Mouse (Mus musculus) intestine, embryonic 16.5 days (tissue): ENCODE measurements at regions not wholly inside any gene's neighbourhood (a gene's known extent, or its start where the extent isn't known, plus 50 kb on each side); places are given as distances from the start of the nearest gene placed in this dataset.

Experiments
- ATAC-seq: fragments of 200-750 bp; cut with Nextera tagmentation; 2 replicates; pipeline ENCODE4 v1.8.0; 2017; ENCODE audit warnings: moderate TSS enrichment, moderate library complexity
- H3K27ac ChIP-seq: fragments of 300-500 bp; sonication (generic); 2 replicates; pipeline ENCODE4 v1.5.1; 2014; ENCODE audit warnings: mild to moderate bottlenecking, low read length
- H3K27me3 ChIP-seq: fragments of 300-500 bp; sonication (generic); replicated peaks from 2 replicates; pipeline ENCODE4 v1.6.1; 2014; ENCODE audit warnings: low read length, control low read depth, mixed read lengths; ENCODE audit not compliant: control insufficient read depth, insufficient read depth
- H3K36me3 ChIP-seq: fragments of 300-500 bp; sonication (generic); 2 replicates; pipeline ENCODE4 v1.6.1; 2014; ENCODE audit warnings: low read length, control low read depth; ENCODE audit not compliant: control insufficient read depth, insufficient read depth
- H3K4me1 ChIP-seq: fragments of 300-500 bp; sonication (generic); 2 replicates; pipeline ENCODE4 v1.6.1; 2014; ENCODE audit warnings: low read length, control low read depth, mixed read lengths; ENCODE audit not compliant: control insufficient read depth, insufficient read depth
- H3K4me2 ChIP-seq: fragments of 300-500 bp; sonication (generic); 2 replicates; pipeline ENCODE4 v1.6.1; 2014; ENCODE audit warnings: low read depth, low read length, control low read depth
- H3K4me3 ChIP-seq: fragments of 300-500 bp; sonication (generic); 2 replicates; pipeline ENCODE4 v1.5.1; 2014; ENCODE audit warnings: mild to moderate bottlenecking, low read length
- H3K9ac ChIP-seq: fragments of 300-500 bp; sonication (generic); 2 replicates; pipeline ENCODE4 v1.6.1; 2014; ENCODE audit warnings: low read depth, low read length
- H3K9me3 ChIP-seq: fragments of 300-500 bp; sonication (generic); 2 replicates; pipeline ENCODE4 v1.6.1; 2016; ENCODE audit warnings: low read length, control low read depth; ENCODE audit not compliant: control insufficient read depth
- WGBS: fragments of 180-500 bp; shearing (Covaris S2); extraction: QIAGEN DNeasy Blood & Tissue Kit; methylation state at CpG from one replicate; pipeline ENCODE4 v1.1.7; 2014; 5-methylcytosine and 5-hydroxymethylcytosine counted together

- H3K4me3 ChIP-seq = no peak overlapping the region
- no peak overlapping the region for H3K27ac ChIP-seq
- no peak overlapping the region for H3K9ac ChIP-seq
- ATAC-seq = no peak
- no peaks in the 10 kb centered on the region for H3K36me3 ChIP-seq
- no peak overlapping the region for H3K4me2 ChIP-seq
- WGBS = 24% methylated on average over 2 of the region's 2 CpGs
- H3K9me3 ChIP-seq = no peaks in the 10 kb centered on the region
- no peaks in the 10 kb centered on the region for H3K27me3 ChIP-seq
- no peaks in the 10 kb centered on the region for H3K4me1 ChIP-seq
Measured at GRCm38 (mm10) chr2:178542032-178542431, 111.7 kb downstream of the Cdh26 start.

- ATAC-seq = no peak
- no peak overlapping the region for H3K4me3 ChIP-seq
- H3K9ac ChIP-seq = no peak overlapping the region
- H3K27me3 ChIP-seq = no peaks in the 10 kb centered on the region
- H3K4me1 ChIP-seq = no peaks in the 10 kb centered on the region
- 57% methylated on average over 1 of the region's 1 CpGs for WGBS
- H3K27ac ChIP-seq = no peak overlapping the region
- no peak overlapping the region for H3K4me2 ChIP-seq
- H3K9me3 ChIP-seq = no peaks in the 10 kb centered on the region
- no peaks in the 10 kb centered on the region for H3K36me3 ChIP-seq
Measured at GRCm38 (mm10) chr2:178544411-178544810, 114.1 kb downstream of the Cdh26 start.

- Histone ChIP-seq H3K4me3 (no peak overlapping the region), H3K27me3 (no peaks in the 10 kb centered on the region), H3K4me2 (no peak overlapping the region), H3K4me1 (no peaks in the 10 kb centered on the region), H3K36me3 (no peaks in the 10 kb centered on the region), H3K9me3 (no peaks in the 10 kb centered on the region), H3K9ac (no peak overlapping the region), H3K27ac (no peak overlapping the region)
- no peak for ATAC-seq
- WGBS = 72% methylated on average over 15 of the region's 15 CpGs
Measured at GRCm38 (mm10) chr2:178545601-178546352, 115.4 kb downstream of the Cdh26 start.

GRCm38 (mm10) chr2:178546353-178546720 lies 116.0 kb downstream of the Cdh26 start:
- Histone ChIP-seq H3K9ac (no peak overlapping the region), H3K36me3 (no peaks in the 10 kb centered on the region), H3K27me3 (no peaks in the 10 kb centered on the region), H3K27ac (no peak overlapping the region), H3K4me3 (no peak overlapping the region), H3K4me1 (no peaks in the 10 kb centered on the region), H3K4me2 (no peak overlapping the region), H3K9me3 (no peaks in the 10 kb centered on the region)
- ATAC-seq = no peak
- 90% methylated on average over 3 of the region's 3 CpGs for WGBS

GRCm38 (mm10) chr2:178546888-178547287 lies 116.6 kb downstream of the Cdh26 start:
- no peak for ATAC-seq
- H3K9ac ChIP-seq = no peak overlapping the region
- no peaks in the 10 kb centered on the region for H3K4me1 ChIP-seq
- H3K9me3 ChIP-seq = no peaks in the 10 kb centered on the region
- H3K4me2 ChIP-seq = no peak overlapping the region
- no peaks in the 10 kb centered on the region for H3K27me3 ChIP-seq
- H3K4me3 ChIP-seq = no peak overlapping the region
- no peak overlapping the region for H3K27ac ChIP-seq
- 53% methylated on average over 3 of the region's 3 CpGs for WGBS
- no peaks in the 10 kb centered on the region for H3K36me3 ChIP-seq

GRCm38 (mm10) chr2:178548937-178549336 lies 118.6 kb downstream of the Cdh26 start:
- 92% methylated on average over 6 of the region's 6 CpGs for WGBS
- H3K9ac ChIP-seq = no peak overlapping the region
- H3K4me1 ChIP-seq = no peaks in the 10 kb centered on the region
- H3K27ac ChIP-seq = no peak overlapping the region
- H3K27me3 ChIP-seq = no peaks in the 10 kb centered on the region
- ATAC-seq = no peak
- no peak overlapping the region for H3K4me3 ChIP-seq
- no peaks in the 10 kb centered on the region for H3K36me3 ChIP-seq
- no peaks in the 10 kb centered on the region for H3K9me3 ChIP-seq
- H3K4me2 ChIP-seq = no peak overlapping the region

- Histone ChIP-seq H3K27me3 (no peaks in the 10 kb centered on the region), H3K36me3 (no peaks in the 10 kb centered on the region), H3K9ac (no peak overlapping the region), H3K4me3 (no peak overlapping the region), H3K4me2 (no peak overlapping the region), H3K27ac (no peak overlapping the region), H3K4me1 (0 out of 2 replicates have a peak, but pooled peaks cover 4% of the 10 kb centered on the region), H3K9me3 (no peaks in the 10 kb centered on the region)
- ATAC-seq = no peak
- WGBS = 77% methylated on average over 4 of the region's 4 CpGs
Measured at GRCm38 (mm10) chr2:178553736-178554135, 123.4 kb downstream of the Cdh26 start.

GRCm38 (mm10) chr2:178555692-178556340 lies 125.5 kb downstream of the Cdh26 start:
- Histone ChIP-seq H3K4me2 (no peak overlapping the region), H3K36me3 (no peaks in the 10 kb centered on the region), H3K9me3 (no peaks in the 10 kb centered on the region), H3K4me1 (0 out of 2 replicates have a peak, but pooled peaks cover 4% of the 10 kb centered on the region), H3K4me3 (no peak overlapping the region), H3K27ac (no peak overlapping the region), H3K27me3 (no peaks in the 10 kb centered on the region), H3K9ac (no peak overlapping the region)
- no peak for ATAC-seq
- WGBS = 80% methylated on average over 3 of the region's 3 CpGs

GRCm38 (mm10) chr2:178557934-178558333 lies 127.6 kb downstream of the Cdh26 start:
- Histone ChIP-seq H3K4me3 (no peak overlapping the region), H3K9me3 (no peaks in the 10 kb centered on the region), H3K27ac (no peak overlapping the region), H3K9ac (no peak overlapping the region), H3K27me3 (no peaks in the 10 kb centered on the region), H3K4me2 (no peak overlapping the region), H3K4me1 (0 out of 2 replicates have a peak, but pooled peaks cover 4% of the 10 kb centered on the region), H3K36me3 (no peaks in the 10 kb centered on the region)
- WGBS = 62% methylated on average over 9 of the region's 9 CpGs
- no peak for ATAC-seq
